Mouse (Mus musculus) CH12.LX (cell line): ENCODE measurements around the gene Man2b2. TPM values are rescaled to one million over a fixed set of nuclear protein-coding genes. Genes with fewer than 3 reads are reported as not detected.

Source experiments
- DNase-seq: peaks from one replicate; pipeline ENCODE4 v3.0.0-alpha.2; 2013; ENCODE audit errors: extremely low read depth
- H3K27ac ChIP-seq: 2 replicates; pipeline ENCODE4 v1.5.1; 2012; ENCODE audit warnings: low read depth, mild to moderate bottlenecking, control low read depth, moderate library complexity; ENCODE audit not compliant: insufficient read depth
- H3K27me3 ChIP-seq: replicated peaks from 2 replicates; pipeline ENCODE3; 2012; ENCODE audit warnings: inconsistent platforms
- H3K36me3 ChIP-seq, 2 experiments: replicated peaks in 1 of 2; 2 replicates each; pipeline versions ENCODE3 to v1.6.1; 2012; ENCODE audit warnings: inconsistent platforms in 1 of 2, low read length in 1 of 2, mild to moderate bottlenecking in 1 of 2, mixed read lengths in 1 of 2, moderate library complexity in 1 of 2; ENCODE audit not compliant: control insufficient read depth in 1 of 2, insufficient read depth in 1 of 2
- H3K4me1 ChIP-seq, 2 experiments: 2 replicates each; pipeline ENCODE4 v1.6.1; 2012; ENCODE audit warnings: inconsistent platforms in 1 of 2, moderate library complexity in 1 of 2; ENCODE audit not compliant: insufficient read depth in 2 of 2, control insufficient read depth in 1 of 2
- H3K4me2 ChIP-seq: 2 replicates; pipeline ENCODE4 v1.6.1; 2012; ENCODE audit warnings: low read depth, mild to moderate bottlenecking, control low read depth; ENCODE audit not compliant: poor library complexity, insufficient read depth, severe bottlenecking
- H3K4me3 ChIP-seq, 3 experiments: fragments of 150-350 bp in 1 of 3; sonication (generic) in 1 of 3; replicated peaks in 1 of 3; 2 replicates each; pipeline versions ENCODE3 to v1.5.1; 2011 to 2012; ENCODE audit warnings: low read depth in 2 of 3, low read length in 2 of 3, mild to moderate bottlenecking in 2 of 3, moderate library complexity in 2 of 3, control low read depth in 1 of 3, improper control_type of control experiment in 1 of 3, inconsistent platforms in 1 of 3, mixed read lengths in 1 of 3; ENCODE audit not compliant: poor library complexity in 1 of 3
- H3K79me2 ChIP-seq: replicated peaks from 2 replicates; pipeline ENCODE4 v1.6.1; 2012; ENCODE audit warnings: mild to moderate bottlenecking, moderate library complexity; ENCODE audit not compliant: control insufficient read depth, poor library complexity, insufficient read depth, severe bottlenecking; ENCODE audit errors: extremely low read depth
- H3K9ac ChIP-seq: 2 replicates; pipeline ENCODE4 v1.6.1; 2012; ENCODE audit warnings: low read depth, mild to moderate bottlenecking, control low read depth, moderate library complexity; ENCODE audit not compliant: insufficient read depth
- H3K9me3 ChIP-seq: replicated peaks from 2 replicates; pipeline ENCODE3; 2012; ENCODE audit warnings: low read length, inconsistent platforms, mixed read lengths
- BHLHE40 ChIP-seq: IDR thresholded peaks from 2 replicates; pipeline ENCODE4 v1.6.1; 2011; ENCODE audit warnings: mild to moderate bottlenecking, low read depth, low read length, improper control_type of control experiment
- CHD1 ChIP-seq: IDR thresholded peaks from 2 replicates; pipeline ENCODE4 v1.6.1; 2012; ENCODE audit warnings: low read depth, low read length, improper control_type of control experiment, inconsistent platforms
- CHD2 ChIP-seq: IDR thresholded peaks from 2 replicates; pipeline ENCODE4 v1.6.1; 2011; ENCODE audit warnings: low read length, improper control_type of control experiment
- CTCF ChIP-seq, 2 experiments: IDR thresholded peaks in 1 of 2; conservative IDR thresholded peaks in 1 of 2; 2 replicates each; pipeline ENCODE4 v1.5.1; 2011 to 2012; ENCODE audit warnings: low read depth in 2 of 2, low read length in 2 of 2, improper control_type of control experiment in 1 of 2, inconsistent platforms in 1 of 2, mild to moderate bottlenecking in 1 of 2, moderate library complexity in 1 of 2
- ELF1 ChIP-seq: IDR thresholded peaks from 2 replicates; pipeline ENCODE4 v1.6.1; 2014; ENCODE audit warnings: low read depth, mild to moderate bottlenecking, inconsistent platforms, low read length, improper control_type of control experiment
- EP300 ChIP-seq: IDR thresholded peaks from 2 replicates; pipeline ENCODE4 v1.6.1; 2011; ENCODE audit warnings: low read length, improper control_type of control experiment
- ETS1 ChIP-seq: conservative IDR thresholded peaks from 2 replicates; pipeline ENCODE4 v1.6.1; 2012; ENCODE audit warnings: low read depth, mild to moderate bottlenecking, inconsistent platforms, low read length, improper control_type of control experiment, moderate library complexity
- IRF4 ChIP-seq: IDR thresholded peaks from 2 replicates; pipeline ENCODE4 v1.6.1; 2014; ENCODE audit warnings: low read depth, mild to moderate bottlenecking, inconsistent platforms, low read length, improper control_type of control experiment
- JUN ChIP-seq: IDR thresholded peaks from 2 replicates; pipeline ENCODE4 v1.6.1; 2011; ENCODE audit warnings: low read depth, mild to moderate bottlenecking, low read length, improper control_type of control experiment, moderate library complexity; ENCODE audit not compliant: insufficient read depth
- JUND ChIP-seq: conservative IDR thresholded peaks from 2 replicates; pipeline ENCODE4 v1.6.1; 2011; ENCODE audit warnings: low read depth, low read length, improper control_type of control experiment
- KAT2A ChIP-seq: IDR thresholded peaks from 2 replicates; pipeline ENCODE4 v1.6.1; 2012; ENCODE audit warnings: low read length, improper control_type of control experiment, inconsistent platforms; ENCODE audit not compliant: insufficient replicate concordance
- MAX ChIP-seq: IDR thresholded peaks from 2 replicates; pipeline ENCODE4 v1.6.1; 2011; ENCODE audit warnings: low read length, improper control_type of control experiment
- MAZ ChIP-seq: IDR thresholded peaks from 2 replicates; pipeline ENCODE4 v1.6.1; 2012; ENCODE audit warnings: low read depth, mild to moderate bottlenecking, inconsistent platforms, low read length, improper control_type of control experiment, moderate library complexity
- MEF2A ChIP-seq: IDR thresholded peaks from 2 replicates; pipeline ENCODE4 v1.6.1; 2014; ENCODE audit warnings: low read depth, mild to moderate bottlenecking, inconsistent platforms, low read length, improper control_type of control experiment, borderline replicate concordance
- MXI1 ChIP-seq: IDR thresholded peaks from 2 replicates; pipeline ENCODE4 v1.6.1; 2011; ENCODE audit warnings: mild to moderate bottlenecking, low read depth, low read length, improper control_type of control experiment
- MYC ChIP-seq: IDR thresholded peaks from 2 replicates; pipeline ENCODE4 v1.6.1; 2011; ENCODE audit warnings: low read depth, mild to moderate bottlenecking, improper control_type of control experiment, low read length
- NRF1 ChIP-seq: IDR thresholded peaks from 2 replicates; pipeline ENCODE4 v1.6.1; 2014; ENCODE audit warnings: low read depth, mild to moderate bottlenecking, inconsistent platforms, low read length, improper control_type of control experiment, moderate library complexity
- POLR2A ChIP-seq: IDR thresholded peaks from 2 replicates; pipeline ENCODE4 v1.6.1; 2011; ENCODE audit warnings: low read depth, mild to moderate bottlenecking, improper control_type of control experiment, low read length
- RAD21 ChIP-seq: IDR thresholded peaks from 2 replicates; pipeline ENCODE4 v1.6.1; 2011; ENCODE audit warnings: low read depth, mild to moderate bottlenecking, low read length, improper control_type of control experiment, moderate library complexity
- RCOR1 ChIP-seq: conservative IDR thresholded peaks from 2 replicates; pipeline ENCODE4 v1.6.1; 2012; ENCODE audit warnings: low read depth, mild to moderate bottlenecking, inconsistent platforms, low read length, improper control_type of control experiment
- SIN3A ChIP-seq: IDR thresholded peaks from 2 replicates; pipeline ENCODE4 v1.6.1; 2012; ENCODE audit warnings: low read length, improper control_type of control experiment, inconsistent platforms
- SMC3 ChIP-seq: IDR thresholded peaks from 2 replicates; pipeline ENCODE4 v1.6.1; 2011; ENCODE audit warnings: low read depth, low read length, improper control_type of control experiment
- TBP ChIP-seq: conservative IDR thresholded peaks from 2 replicates; pipeline ENCODE4 v1.6.1; 2011; ENCODE audit warnings: low read depth, low read length, improper control_type of control experiment
- TCF12 ChIP-seq: IDR thresholded peaks from 2 replicates; pipeline ENCODE4 v1.6.1; 2014; ENCODE audit warnings: low read depth, mild to moderate bottlenecking, inconsistent platforms, low read length, improper control_type of control experiment
- UBTF ChIP-seq: IDR thresholded peaks from 2 replicates; pipeline ENCODE4 v1.6.1; 2012; ENCODE audit warnings: low read depth, mild to moderate bottlenecking, inconsistent platforms, low read length, improper control_type of control experiment, moderate library complexity
- USF1 ChIP-seq: IDR thresholded peaks from 2 replicates; pipeline ENCODE4 v1.6.1; 2014; ENCODE audit warnings: low read depth, mild to moderate bottlenecking, inconsistent platforms, low read length, improper control_type of control experiment
- ZKSCAN1 ChIP-seq: IDR thresholded peaks from 2 replicates; pipeline ENCODE4 v1.6.1; 2012; ENCODE audit warnings: low read depth, inconsistent platforms, low read length, improper control_type of control experiment, borderline replicate concordance
- dilution Hi-C: fragments of 300-500 bp; cut with MboI; formaldehyde crosslinking; loops from 2 replicates; pipeline ENCODE4 v1.14.3; 2020; ENCODE audit warnings: low sequenced_read_pairs; ENCODE audit not compliant: extremely low pct_unique_long_range_greater_than_20kb, extremely low pct_ligation_motif_present
- in situ Hi-C: fragments of 300-500 bp; cut with MboI; formaldehyde crosslinking; loops from 3 replicates; pipeline ENCODE4 v1.14.3; 2019; ENCODE audit warnings: low sequenced_read_pairs, low pct_ligation_motif_present, low pct_unique_long_range_greater_than_20kb, mixed read lengths
- polyA plus RNA-seq: library from polyadenylated mRNA; unstranded; fragments of >175 nt; gene quantifications from 2 replicates; pipeline ENCODE4 v1.2.1, GENCODE M21; 2012; ENCODE audit warnings: low read depth; ENCODE audit not compliant: insufficient read length
- total RNA-seq, 2 experiments: library from RNA; depleted of rRNA; stranded (reverse); fragments of 300-350 nt in 1 of 2; fragments of >200 nt in 1 of 2; gene quantifications; 2 replicates each; pipeline ENCODE4 v1.2.3; 2012 to 2014

Gene Man2b2
- total and polyA plus RNA-seq, 3 experiments = 11.9 to 39.4 (median 29.9) TPM

DNA sequence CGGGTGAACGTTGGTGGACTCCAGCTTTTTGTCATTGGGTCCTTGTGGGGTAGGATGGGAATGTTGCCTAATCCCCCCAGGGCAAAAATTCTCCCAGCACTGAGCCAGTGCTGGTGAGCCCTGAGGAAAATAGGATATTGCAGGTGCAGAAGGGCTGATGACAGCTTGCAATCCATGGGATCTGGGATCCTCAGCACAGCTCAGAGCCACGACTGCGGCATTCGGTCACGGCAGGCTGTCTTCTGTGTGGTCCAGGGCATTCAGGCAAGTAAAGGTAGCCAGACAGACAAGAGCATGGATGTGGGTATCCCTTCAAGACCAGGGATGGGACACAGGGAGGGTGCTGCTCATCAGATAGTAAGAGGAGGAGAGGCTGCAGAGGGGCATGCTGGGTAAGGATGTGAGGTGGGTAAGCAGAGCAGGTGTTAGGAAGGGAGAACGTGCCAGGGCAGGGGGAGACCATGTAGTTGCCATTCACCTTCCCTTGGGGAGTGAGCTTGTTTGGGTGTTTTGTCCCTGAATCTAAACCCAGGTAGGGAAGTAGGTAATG lies 36.3 kb upstream of the Man2b2 start:
- peaks cover 29% of the 10 kb centered on the region for H3K9me3 ChIP-seq
- no peaks in the 10 kb centered on the region for H3K36me3 ChIP-seq
- no peak overlapping the region for H3K4me3 ChIP-seq
- H3K4me2 ChIP-seq = no peak overlapping the region
- in situ Hi-C loops = no loop called here
- peaks cover 66% of the 10 kb centered on the region for H3K27me3 ChIP-seq
- dilution Hi-C loops = no loop called here
- H3K9ac ChIP-seq = no peak overlapping the region
- no peaks in the 10 kb centered on the region for H3K79me2 ChIP-seq
- no peak overlapping the region for H3K27ac ChIP-seq
- TF ChIP-seq NRF1 (no peak), SIN3A (no peak), JUN (no peak), MAX (no peak), TBP (no peak), ELF1 (no peak), CHD2 (no peak), EP300 (no peak), MAZ (no peak), TCF12 (no peak)
- DNase-seq = no peak
- H3K4me1 ChIP-seq = no peaks in the 10 kb centered on the region

- Histone ChIP-seq H3K4me1 (no peaks in the 10 kb centered on the region), H3K36me3 (no peaks in the 10 kb centered on the region), H3K4me3 (no peak overlapping the region), H3K27me3 (peaks cover 92% of the 10 kb centered on the region), H3K79me2 (no peaks in the 10 kb centered on the region), H3K4me2 (no peak overlapping the region), H3K9ac (no peak overlapping the region), H3K27ac (no peak overlapping the region), H3K9me3 (peaks cover 7% of the 10 kb centered on the region)
- no peak for TF ChIP-seq IRF4
- no peak for TF ChIP-seq MYC
- no peak for TF ChIP-seq KAT2A
- TF ChIP-seq CTCF (conservative IDR thresholded peaks at IDR 0.05 in 1 of 2, IDR thresholded peaks at IDR 0.05 in 1 of 2; ENCODE audit: low read depth in 2 of 2, low read length in 2 of 2) = peak; percentile 66 to 81
- TF ChIP-seq RAD21 = peak; percentile 51
- TF ChIP-seq MAZ = no peak
- TF ChIP-seq ZKSCAN1 = no peak
- TF ChIP-seq CHD2 = no peak
- TF ChIP-seq RCOR1 = no peak
- TF ChIP-seq EP300 = no peak
- TF ChIP-seq CHD1 = no peak
- TF ChIP-seq USF1 = no peak
- TF ChIP-seq MEF2A = no peak
- TF ChIP-seq SMC3 = peak; percentile 67
- no peak for TF ChIP-seq BHLHE40
- TF ChIP-seq JUND = no peak
- no peak for TF ChIP-seq TBP
- TF ChIP-seq JUN = no peak
- TF ChIP-seq MXI1 = no peak
- TF ChIP-seq NRF1 = no peak
- no peak for TF ChIP-seq SIN3A
- TF ChIP-seq ELF1 = no peak
- TF ChIP-seq ETS1 = no peak
- TF ChIP-seq UBTF = no peak
- TF ChIP-seq TCF12 = no peak
- TF ChIP-seq POLR2A = no peak
- peak; percentile 37 for DNase-seq
- dilution Hi-C loops = no loop called here
- in situ Hi-C loops = no loop called here
These were observed 30.6 kb upstream of the Man2b2 start for GRCm38 (mm10) chr5:36861084-36861483.
